Mouse (Mus musculus) ES-Bruce4 (cell line): ENCODE measurements around the gene Enkd1.

Experiments used
- CTCF ChIP-seq: IDR thresholded peaks from one replicate; pipeline ENCODE4 v1.8.1; 2011; ENCODE audit warnings: low read depth, low read length
- POLR2A ChIP-seq: IDR thresholded peaks from one replicate; pipeline ENCODE4 v1.8.1; 2011; ENCODE audit warnings: low read length; ENCODE audit not compliant: insufficient read depth

GRCm38 (mm10) chr8:105700566-105700965, 7.4 kb downstream of the Enkd1 start:
- TF ChIP-seq POLR2A (no peak), CTCF (no peak)
